Mouse (Mus musculus): ENCODE measurements around the gene Cntfr.
"Not testable (repeated sequence)": the region's sequence is repeated elsewhere in the genome, so short reads cannot be mapped to it uniquely, and the experiment has no call there.

Gene Cntfr

DNA sequence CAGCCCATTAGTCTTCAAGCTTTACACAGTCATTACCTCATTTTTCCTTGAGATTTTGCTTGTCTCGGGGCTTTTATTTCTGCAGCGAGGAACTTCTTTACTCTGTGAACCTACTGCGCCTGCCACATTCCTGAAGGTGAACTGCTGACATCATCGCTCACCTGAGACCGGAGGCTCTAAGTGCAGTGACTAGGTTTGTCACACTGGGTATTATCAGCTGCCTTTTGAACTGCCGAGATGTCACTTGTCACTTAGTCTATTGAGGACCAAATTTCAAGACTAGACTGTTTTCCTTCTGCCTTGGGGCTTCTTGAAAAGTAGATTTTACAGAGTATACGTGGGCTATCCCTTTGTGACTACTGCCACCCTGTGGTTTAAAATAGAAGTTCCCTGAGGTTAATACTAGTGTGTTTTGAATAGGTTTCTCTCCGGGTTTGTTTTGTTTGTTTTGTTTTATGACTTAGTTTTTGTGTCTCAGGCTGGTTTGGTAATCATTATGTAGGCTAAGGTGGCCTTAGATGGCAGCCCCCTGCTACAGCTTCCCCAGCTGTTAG, 11.4 kb upstream of the Cntfr start:
- DNase-seq, result no peak

- DNase-seq, result peak; percentile 64
Measured at GRCm38 (mm10) chr4:41707011-41707535, 10.2 kb upstream of the Cntfr start.

- no peak for DNase-seq
Measured at GRCm38 (mm10) chr4:41705922-41706754, 9.2 kb upstream of the Cntfr start.

DNA sequence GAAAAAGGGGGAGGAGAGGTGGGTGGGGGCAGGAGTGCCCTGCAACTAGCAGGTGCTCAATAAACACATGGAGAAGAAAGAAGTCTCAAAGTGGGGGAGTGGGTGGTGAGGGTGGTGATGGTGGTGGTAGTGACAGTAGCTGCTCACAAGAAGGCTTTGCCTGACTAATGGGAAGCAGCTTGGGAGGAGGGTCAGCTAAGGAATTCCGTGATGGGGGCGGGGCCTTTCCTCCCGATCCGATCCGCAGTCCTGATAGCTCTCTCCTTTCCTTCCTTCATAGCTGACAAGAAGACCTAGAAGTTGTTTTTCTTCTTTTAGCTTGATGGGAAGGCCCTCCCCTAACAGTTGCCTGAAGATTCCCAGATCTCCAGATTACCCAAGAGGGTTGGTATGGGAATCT, 7.8 kb upstream of the Cntfr start:
- no peak for DNase-seq

GRCm38 (mm10) chr4:41702226-41702625, 5.3 kb upstream of the Cntfr start:
- not testable (repeated sequence) for DNase-seq

- not testable (repeated sequence) for DNase-seq
Measured at GRCm38 (mm10) chr4:41700224-41700623, 3.3 kb upstream of the Cntfr start.

- DNase-seq, result not testable (repeated sequence)
Measured at GRCm38 (mm10) chr4:41699783-41700182, 2.9 kb upstream of the Cntfr start, which contains the start of gene Il11ra1. Il11ra1 (plus strand) TSS chr4:41699989.

- not testable (repeated sequence) for DNase-seq
Measured at GRCm38 (mm10) chr4:41698421-41699016, 1.6 kb upstream of the Cntfr start.

GRCm38 (mm10) chr4:41696452-41696851, 437 bp downstream of the Cntfr start:
- not testable (repeated sequence) for DNase-seq

- not testable (repeated sequence) for DNase-seq
Measured at GRCm38 (mm10) chr4:41695800-41696199, 1.1 kb downstream of the Cntfr start.

- DNase-seq, result not testable (repeated sequence)
Measured at GRCm38 (mm10) chr4:41693511-41693910, 3.4 kb downstream of the Cntfr start.

DNA sequence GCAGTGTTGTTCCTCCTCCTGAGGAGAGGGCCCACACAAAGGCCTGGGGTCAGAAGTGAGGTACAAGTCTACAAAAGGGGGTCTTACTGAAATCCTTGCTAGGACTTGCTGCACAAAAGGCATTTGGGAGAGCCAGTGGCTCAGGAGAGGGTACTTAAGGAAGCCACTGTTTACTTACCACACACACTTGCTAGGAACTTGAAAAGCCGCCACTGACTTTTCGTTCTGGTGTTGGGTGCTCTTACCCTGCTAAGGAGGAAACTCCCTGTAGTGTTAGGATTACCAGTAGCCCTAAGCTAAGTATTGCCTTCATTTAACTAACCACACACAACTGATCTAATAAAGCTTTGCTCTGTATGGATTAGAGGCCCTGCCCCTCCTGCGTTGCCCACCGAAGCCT, 6.9 kb downstream of the Cntfr start:
- DNase-seq, result not testable (repeated sequence)

DNA sequence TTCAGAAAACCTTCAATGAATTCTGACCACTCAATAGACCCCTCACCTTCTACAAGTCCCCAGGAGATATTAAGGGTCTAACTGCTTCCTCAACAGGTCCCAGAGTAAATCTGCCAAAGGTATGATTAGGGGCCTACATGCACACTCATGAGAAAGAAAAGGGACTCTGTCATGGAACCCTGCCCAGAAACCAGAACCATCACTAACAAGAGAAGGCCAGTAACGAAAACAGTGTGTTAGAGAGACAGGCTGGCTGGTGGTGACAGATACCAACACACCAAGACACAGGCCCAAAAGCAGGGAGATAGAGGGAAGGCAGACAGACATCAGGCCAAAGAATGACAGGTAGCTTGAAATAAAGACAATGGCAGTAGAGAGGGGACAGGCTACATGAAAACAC, 8.3 kb downstream of the Cntfr start:
- not testable (repeated sequence) for DNase-seq

GRCm38 (mm10) chr4:41685882-41686492, 10.9 kb downstream of the Cntfr start:
- not testable (repeated sequence) for DNase-seq

GRCm38 (mm10) chr4:41684931-41685453, 11.9 kb downstream of the Cntfr start:
- not testable (repeated sequence) for DNase-seq

DNA sequence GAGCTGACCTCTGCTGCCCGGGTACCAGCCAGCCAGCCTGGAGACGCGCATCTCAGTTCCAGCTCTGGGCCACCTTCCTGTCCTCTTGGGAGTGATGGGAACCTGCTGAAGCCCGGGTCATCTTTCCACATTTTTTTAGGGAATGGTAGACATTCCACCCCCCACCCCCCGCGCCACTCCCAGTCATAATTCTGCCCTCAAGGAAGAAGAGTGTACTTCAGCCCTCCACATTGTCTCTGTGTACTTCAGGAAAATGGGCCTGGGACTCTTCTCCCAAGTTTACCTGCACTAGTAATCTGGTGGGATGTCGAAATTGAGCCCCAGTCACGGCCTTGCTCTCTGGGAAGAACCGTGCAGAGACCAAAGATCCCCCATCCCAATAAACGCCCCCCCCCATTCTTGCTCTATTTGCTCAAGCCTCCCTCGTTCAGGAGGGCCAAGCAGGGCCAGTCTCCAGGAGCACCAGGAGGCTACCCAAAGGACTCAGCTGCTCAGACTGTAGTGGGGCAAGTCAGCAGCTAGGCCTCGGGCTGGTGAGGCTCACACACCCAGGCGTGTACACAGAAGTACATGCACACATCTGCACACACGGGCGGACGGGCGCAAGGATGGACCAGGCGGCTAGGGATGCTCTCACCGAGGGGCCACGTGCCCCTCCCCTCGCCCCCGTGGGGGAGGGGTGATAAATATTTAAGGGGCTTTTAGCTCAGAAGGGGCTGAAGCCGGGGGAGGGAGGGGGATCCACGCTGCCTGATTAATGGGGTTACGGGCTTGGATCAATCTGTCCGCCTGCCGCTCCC, 12.6 kb downstream of the Cntfr start:
- not testable (repeated sequence) for DNase-seq

DNA sequence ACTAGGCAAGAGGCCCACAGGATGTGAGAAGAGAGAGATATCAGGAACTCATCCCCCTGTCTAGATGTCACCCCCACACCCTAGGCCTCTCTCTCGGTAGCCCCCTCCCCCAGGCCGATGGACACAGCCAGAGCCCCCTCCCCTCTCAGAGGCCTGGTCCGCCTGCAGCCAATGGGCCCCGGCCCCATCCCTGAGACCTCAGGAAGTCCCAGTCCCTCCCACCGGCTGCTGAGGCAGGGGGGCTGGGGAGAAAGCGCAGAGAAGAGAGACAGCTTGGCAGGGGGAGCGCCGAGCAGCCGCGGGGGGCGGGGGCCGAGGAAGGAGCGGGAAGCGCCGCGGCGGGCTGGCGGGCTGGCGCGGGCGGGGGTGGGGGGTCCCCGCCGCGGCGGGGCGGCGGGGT, 13.6 kb downstream of the Cntfr start:
- not testable (repeated sequence) for DNase-seq

- DNase-seq, result no peak
Measured at GRCm38 (mm10) chr4:41682789-41683188, 14.1 kb downstream of the Cntfr start.

DNA sequence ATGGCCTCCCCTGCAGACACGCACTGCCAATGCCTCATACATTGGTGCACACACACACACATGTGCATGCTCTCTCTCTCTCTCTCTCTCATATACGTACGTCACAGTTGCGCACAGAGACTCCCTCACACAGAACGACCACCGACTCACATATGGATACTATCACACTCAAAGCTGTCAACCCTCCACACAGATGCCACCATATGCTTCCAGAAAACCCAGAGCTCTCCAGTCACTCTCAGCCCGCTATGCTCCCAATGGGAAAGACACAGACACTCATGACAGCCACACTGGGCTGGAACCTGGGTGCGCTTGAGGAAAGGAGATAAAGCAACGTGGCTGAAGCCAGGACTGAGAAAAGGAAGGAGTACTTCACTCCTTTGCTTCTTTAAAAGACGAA, 14.9 kb downstream of the Cntfr start:
- DNase-seq, result no peak

DNA sequence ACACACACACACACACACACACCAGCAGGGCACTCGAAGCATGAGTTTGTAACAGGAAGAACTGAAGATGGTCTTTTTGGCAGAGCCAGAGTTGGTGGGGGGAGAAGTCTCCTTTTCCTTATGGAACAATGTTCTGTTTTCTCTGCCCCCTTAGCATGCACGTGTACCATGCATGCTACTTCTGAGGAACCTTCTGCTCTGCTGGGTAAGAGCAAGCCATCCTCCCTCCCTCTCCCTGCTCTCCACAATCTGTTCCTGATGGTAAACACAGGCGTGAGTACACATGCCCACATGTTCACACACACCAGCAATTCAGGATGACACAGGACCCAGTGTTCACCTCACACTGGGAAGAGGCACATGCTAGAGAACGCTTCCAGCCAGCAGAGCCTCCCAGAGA, 15.7 kb downstream of the Cntfr start:
- peak; percentile 77 for DNase-seq

- DNase-seq, result no peak
Measured at GRCm38 (mm10) chr4:41679291-41679690, 17.6 kb downstream of the Cntfr start.

DNA sequence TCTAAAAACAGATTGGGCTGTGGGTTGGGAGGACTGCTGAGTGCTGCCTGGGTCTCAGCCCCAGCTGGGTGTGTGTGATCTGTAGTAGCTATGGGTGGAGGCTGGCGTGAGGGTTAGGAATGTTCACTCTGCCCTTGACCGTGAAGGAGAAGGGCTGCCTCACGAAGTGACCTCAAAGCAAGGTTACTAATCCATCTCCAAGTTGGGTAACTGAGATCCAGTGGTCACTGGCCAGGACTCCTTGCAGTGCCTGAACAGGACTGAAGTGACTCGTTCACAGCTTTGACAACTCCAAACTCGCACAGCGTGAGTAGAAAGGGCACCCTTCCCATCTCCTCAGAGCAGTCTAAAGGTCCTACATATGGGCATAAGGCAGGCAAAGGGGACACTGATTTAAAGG, 18.0 kb downstream of the Cntfr start:
- DNase-seq, result no peak

All from layer of hippocampus, adult 9-11 months (tissue).